Mouse (Mus musculus): ENCODE data around the gene Pus3. TPM values are rescaled to one million over a fixed set of nuclear protein-coding genes. Genes with fewer than 3 reads are reported as not detected.

Pus3 gene
- polyA plus RNA-seq, 1 experiment: 2.2 TPM

GRCm38 (mm10) chr9:35564536-35565240, 6.3 kb downstream of the Pus3 start:
- no peak overlapping the region for H3K4me3 ChIP-seq (replicated peaks; ENCODE audit: extremely low read depth, low read depth, low read length)
- TF ChIP-seq CTCF (IDR thresholded peaks at IDR 0.05; ENCODE audit: insufficient read depth, low read length): no peak
- no peak for TF ChIP-seq POLR2A (IDR thresholded peaks at IDR 0.05; ENCODE audit: borderline replicate concordance, extremely low read depth, low read depth, low read length)
- no peaks in the 10 kb centered on the region for H3K4me1 ChIP-seq (ENCODE audit: control insufficient read depth, insufficient read depth, low read length)
- no peak for DNase-seq
- WGBS: 83% methylated on average over 5 of the region's 5 CpGs

GRCm38 (mm10) chr9:35567995-35568394, 9.6 kb downstream of the Pus3 start:
- 83% methylated on average over 3 of the region's 3 CpGs for WGBS
- Histone ChIP-seq H3K4me1 (ENCODE audit: control insufficient read depth, insufficient read depth, low read length) (no peaks in the 10 kb centered on the region), H3K4me3 (replicated peaks; ENCODE audit: extremely low read depth, low read depth, low read length) (no peak overlapping the region)
- no peak for TF ChIP-seq CTCF (IDR thresholded peaks at IDR 0.05; ENCODE audit: insufficient read depth, low read length)
- no peak for TF ChIP-seq POLR2A (IDR thresholded peaks at IDR 0.05; ENCODE audit: borderline replicate concordance, extremely low read depth, low read depth, low read length)
- DNase-seq: no peak

- Histone ChIP-seq H3K4me1 (ENCODE audit: control insufficient read depth, insufficient read depth, low read length) (no peaks in the 10 kb centered on the region), H3K4me3 (replicated peaks; ENCODE audit: extremely low read depth, low read depth, low read length) (peak within 1 kb of the TSS; percentile 86)
- peak; percentile 70 for TF ChIP-seq POLR2A (IDR thresholded peaks at IDR 0.05; ENCODE audit: borderline replicate concordance, extremely low read depth, low read depth, low read length)
- TF ChIP-seq CTCF (IDR thresholded peaks at IDR 0.05; ENCODE audit: insufficient read depth, low read length): no peak
- peak; percentile 91 for DNase-seq
- under 1% methylated on average over 86 of the region's 86 CpGs for WGBS
Observed at GRCm38 (mm10) chr9:35569571-35570534, 11.5 kb downstream of the Pus3 start, which contains the start of the genes Pate2 and Hyls1. Gene Pate2 (plus strand): TSS chr9:35570284. Gene Hyls1 (minus strand): TSS chr9:35570398.

- TF ChIP-seq CTCF (IDR thresholded peaks at IDR 0.05; ENCODE audit: insufficient read depth, low read length): no peak
- no peak for TF ChIP-seq POLR2A (IDR thresholded peaks at IDR 0.05; ENCODE audit: borderline replicate concordance, extremely low read depth, low read depth, low read length)
- WGBS: 10% methylated on average over 5 of the region's 5 CpGs
- no peak for DNase-seq
- H3K4me1 ChIP-seq (ENCODE audit: control insufficient read depth, insufficient read depth, low read length): no peaks in the 10 kb centered on the region
- no peak overlapping the region for H3K4me3 ChIP-seq (replicated peaks; ENCODE audit: extremely low read depth, low read depth, low read length)
Observed at GRCm38 (mm10) chr9:35570663-35571062, 12.3 kb downstream of the Pus3 start.

- Histone ChIP-seq H3K4me1 (ENCODE audit: control insufficient read depth, insufficient read depth, low read length) (no peaks in the 10 kb centered on the region), H3K4me3 (replicated peaks; ENCODE audit: extremely low read depth, low read depth, low read length) (no peak overlapping the region)
- no peak for TF ChIP-seq CTCF (IDR thresholded peaks at IDR 0.05; ENCODE audit: insufficient read depth, low read length)
- TF ChIP-seq POLR2A (IDR thresholded peaks at IDR 0.05; ENCODE audit: borderline replicate concordance, extremely low read depth, low read depth, low read length): no peak
- no peak for DNase-seq
- WGBS: 8% methylated on average over 32 of the region's 32 CpGs
Observed at GRCm38 (mm10) chr9:35574416-35574815, 16.0 kb downstream of the Pus3 start.

GRCm38 (mm10) chr9:35587674-35588073, 29.3 kb downstream of the Pus3 start:
- no peak for TF ChIP-seq CTCF (IDR thresholded peaks at IDR 0.05; ENCODE audit: insufficient read depth, low read length)
- no peak for TF ChIP-seq POLR2A (IDR thresholded peaks at IDR 0.05; ENCODE audit: borderline replicate concordance, extremely low read depth, low read depth, low read length)
- Histone ChIP-seq H3K4me3 (replicated peaks; ENCODE audit: extremely low read depth, low read depth, low read length) (no peak overlapping the region), H3K4me1 (ENCODE audit: control insufficient read depth, insufficient read depth, low read length) (no peaks in the 10 kb centered on the region)
- WGBS: 63% methylated on average over 1 of the region's 1 CpGs
- no peak for DNase-seq

GRCm38 (mm10) chr9:35592903-35593302, 34.5 kb downstream of the Pus3 start:
- no peak for TF ChIP-seq CTCF (IDR thresholded peaks at IDR 0.05; ENCODE audit: insufficient read depth, low read length)
- TF ChIP-seq POLR2A (IDR thresholded peaks at IDR 0.05; ENCODE audit: borderline replicate concordance, extremely low read depth, low read depth, low read length): no peak
- no peak for DNase-seq
- Histone ChIP-seq H3K4me1 (ENCODE audit: control insufficient read depth, insufficient read depth, low read length) (no peaks in the 10 kb centered on the region), H3K4me3 (replicated peaks; ENCODE audit: extremely low read depth, low read depth, low read length) (no peak overlapping the region)
- WGBS: 7% methylated on average over 2 of the region's 2 CpGs

GRCm38 (mm10) chr9:35607647-35608405, 49.4 kb downstream of the Pus3 start:
- WGBS: 57% methylated on average over 8 of the region's 8 CpGs

GRCm38 (mm10) chr9:35611841-35612240, 53.4 kb downstream of the Pus3 start, which contains the start of gene Pate4:
Gene Pate4 (minus strand): TSS chr9:35611941.
- DNase-seq: no peak
- Histone ChIP-seq H3K4me3 (replicated peaks; ENCODE audit: extremely low read depth, low read depth, low read length) (no peak within 1 kb of the TSS), H3K4me1 (ENCODE audit: control insufficient read depth, insufficient read depth, low read length) (no peaks in the 10 kb centered on the region)
- TF ChIP-seq POLR2A (IDR thresholded peaks at IDR 0.05; ENCODE audit: borderline replicate concordance, extremely low read depth, low read depth, low read length): no peak
- 86% methylated on average over 1 of the region's 1 CpGs for WGBS

More at GRCm38 (mm10) chr9:35607647-35608405, 49.4 kb downstream of the Pus3 start:
- Histone ChIP-seq H3K4me3 (replicated peaks; ENCODE audit: extremely low read depth, low read depth, low read length) (no peak overlapping the region), H3K4me1 (ENCODE audit: control insufficient read depth, insufficient read depth, low read length) (no peaks in the 10 kb centered on the region)
- no peak for DNase-seq
- TF ChIP-seq POLR2A (IDR thresholded peaks at IDR 0.05; ENCODE audit: borderline replicate concordance, extremely low read depth, low read depth, low read length): no peak
- TF ChIP-seq CTCF (IDR thresholded peaks at IDR 0.05; ENCODE audit: insufficient read depth, low read length): no peak
